Comparison of ENCODE assay signal across 8 mouse cellular contexts in the genomic region with DNA sequence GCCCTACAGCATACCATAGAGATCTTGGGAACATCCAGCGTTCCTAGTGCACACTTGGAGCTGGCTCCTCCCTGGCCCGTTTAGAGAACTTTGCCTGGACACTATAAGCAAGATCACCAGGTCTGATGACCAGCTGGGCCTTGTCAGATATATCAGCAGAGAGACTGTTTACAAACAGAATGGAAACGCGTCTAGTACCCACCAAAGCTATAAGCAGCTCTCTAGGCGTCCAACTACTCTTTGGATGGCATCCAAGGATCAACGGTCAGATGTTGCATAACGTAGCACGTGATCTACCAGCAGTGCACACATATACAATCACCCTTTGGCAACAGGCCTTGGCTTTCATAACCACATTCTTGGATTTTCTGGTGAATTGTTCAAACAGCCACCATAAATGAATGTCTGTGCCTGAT. TPM values are rescaled to one million over a fixed set of nuclear protein-coding genes. Genes with fewer than 3 reads are reported as not detected.
A peak's percentile ranks its signal among the peaks of the same experiment; 100 is the strongest.
DNase-seq lines count a peak whose midpoint lies in the region; ATAC-seq and TF ChIP-seq lines count a peak whose summit lies in the region.

No protein-coding gene starts in this region.

- DNase-seq in kidney, postnatal 14 days, result peak; percentile 90
- no peak for DNase-seq in frontal cortex, postnatal 14 days (ENCODE audit: low spot score in 2 of 2)
- DNase-seq in neural tube, embryonic 10.5 days (ENCODE audit: extremely low spot score, low spot score), result no peak

- H3K4me1 ChIP-seq in hindbrain, embryonic 16.5 days (ENCODE audit: control insufficient read depth, insufficient read depth, low read depth, low read length), result no peaks in the 10 kb centered on the region
- H3K4me1 ChIP-seq in hindbrain, embryonic 13.5 days (replicated peaks), result no peaks in the 10 kb centered on the region; the same call in 1 of the 2 replicates
- peaks cover 5% of the 10 kb centered on the region for H3K4me1 ChIP-seq in embryonic fibroblast, embryonic 13.5 days (ENCODE audit: control insufficient read depth, insufficient read depth, low read length)
- H3K4me1 ChIP-seq in midbrain, embryonic 13.5 days (replicated peaks), result peaks cover 10% of the 10 kb centered on the region

- no peak for TF ChIP-seq POLR2A in embryonic fibroblast, embryonic 13.5 days (IDR thresholded peaks at IDR 0.05; ENCODE audit: low read depth, low read length)

- no peak overlapping the region for H3K9ac ChIP-seq in hindbrain, embryonic 16.5 days (ENCODE audit: low read depth, low read length)
- H3K9ac ChIP-seq in hindbrain, embryonic 13.5 days, result no peak overlapping the region
- H3K9ac ChIP-seq in midbrain, embryonic 13.5 days (replicated peaks), result no peak overlapping the region

- H3K9me3 ChIP-seq in hindbrain, embryonic 16.5 days (ENCODE audit: control insufficient read depth, low read length), result no peaks in the 10 kb centered on the region
- no peaks in the 10 kb centered on the region for H3K9me3 ChIP-seq in hindbrain, embryonic 13.5 days
- no peaks in the 10 kb centered on the region for H3K9me3 ChIP-seq in midbrain, embryonic 13.5 days

- no peak for TF ChIP-seq CTCF in embryonic fibroblast, embryonic 13.5 days (IDR thresholded peaks at IDR 0.05; ENCODE audit: borderline replicate concordance, insufficient read depth, low read length)

- H3K36me3 ChIP-seq in hindbrain, embryonic 16.5 days (ENCODE audit: control insufficient read depth, insufficient read depth, low read length), result no peaks in the 10 kb centered on the region
- H3K36me3 ChIP-seq in hindbrain, embryonic 13.5 days, result no peaks in the 10 kb centered on the region
- no peaks in the 10 kb centered on the region for H3K36me3 ChIP-seq in midbrain, embryonic 13.5 days

- peak; percentile 24; the same call in 1 of the 2 replicates for ATAC-seq in hindbrain, embryonic 16.5 days
- ATAC-seq in hindbrain, embryonic 13.5 days (ENCODE audit: low FRiP score), result no peak
- peak; percentile 81 for ATAC-seq in megakaryocyte progenitor cell, adult 5-6 weeks (replicated peaks; ENCODE audit: poor library complexity)
- no peak for ATAC-seq in midbrain, embryonic 13.5 days

- H3K4me2 ChIP-seq in hindbrain, embryonic 16.5 days (ENCODE audit: low read length), result no peak overlapping the region
- H3K4me2 ChIP-seq in hindbrain, embryonic 13.5 days, result no peak overlapping the region
- H3K4me2 ChIP-seq in midbrain, embryonic 13.5 days (replicated peaks), result no peak overlapping the region

- 72% methylated on average over 8 of the region's 8 CpGs for WGBS in hindbrain, embryonic 16.5 days
- WGBS in hindbrain, embryonic 13.5 days, result 80% methylated on average over 8 of the region's 8 CpGs
- 85% methylated on average over 8 of the region's 8 CpGs for WGBS in midbrain, embryonic 13.5 days

- H3K27ac ChIP-seq in hindbrain, embryonic 16.5 days (ENCODE audit: low read depth, low read length), result no peak overlapping the region
- no peak overlapping the region for H3K27ac ChIP-seq in hindbrain, embryonic 13.5 days
- H3K27ac ChIP-seq in embryonic fibroblast, embryonic 13.5 days (ENCODE audit: insufficient read depth, low read length), result peak overlapping the region; percentile 39; the same call in 1 of the 2 replicates
- H3K27ac ChIP-seq in midbrain, embryonic 13.5 days, result no peak overlapping the region

- no peaks in the 10 kb centered on the region for H3K27me3 ChIP-seq in hindbrain, embryonic 16.5 days (replicated peaks; ENCODE audit: control insufficient read depth, insufficient read depth, low read length)
- H3K27me3 ChIP-seq in hindbrain, embryonic 13.5 days, result no peaks in the 10 kb centered on the region
- H3K27me3 ChIP-seq in midbrain, embryonic 13.5 days, result no peaks in the 10 kb centered on the region

- no peak overlapping the region for H3K4me3 ChIP-seq in hindbrain, embryonic 16.5 days (ENCODE audit: low read length)
- H3K4me3 ChIP-seq in hindbrain, embryonic 13.5 days, result no peak overlapping the region
- H3K4me3 ChIP-seq in embryonic fibroblast, embryonic 13.5 days (ENCODE audit: insufficient read depth, low read length), result no peak overlapping the region
- no peak overlapping the region for H3K4me3 ChIP-seq in midbrain, embryonic 13.5 days (replicated peaks)

RNA-seq across cellular contexts. Expression of a gene that starts 46.4 kb away (rescaled TPM):
- polyA plus RNA-seq in hindbrain, embryonic 16.5 days (2015; fragmentation: Nextera tagmentation; extraction: Ambion mirVana), result 37.1 and 43.8 TPM in 2 replicates
- polyA plus RNA-seq in hindbrain, embryonic 13.5 days (2015; fragmentation: Nextera tagmentation; extraction: Ambion mirVana), result 46.7 and 56.4 TPM in 2 replicates
- 56.5 and 58.3 TPM in 2 replicates for polyA plus RNA-seq in embryonic fibroblast, embryonic 13.5 days (2011; ENCODE audit: insufficient read length, low read depth, missing spikeins)
- 171 and 190 TPM in 2 replicates for total RNA-seq in megakaryocyte progenitor cell, adult 5-6 weeks (2015)
- total RNA-seq in megakaryocyte progenitor cell, adult 5-6 weeks (2017), result 37.9 and 44.2 TPM in 2 replicates
- 39.7 and 45.2 TPM in 2 replicates for polyA plus RNA-seq in midbrain, embryonic 13.5 days (2015; fragmentation: Nextera tagmentation; extraction: Ambion mirVana)

Comparison
In these comparisons a context has a peak if more than half of its experiments do, and no peak if none do; other contexts are left out.
1. ATAC-seq: peak in hindbrain, embryonic 16.5 days (single experiment) and megakaryocyte progenitor cell, adult 5-6 weeks (single experiment); none in hindbrain, embryonic 13.5 days (single experiment) and midbrain, embryonic 13.5 days (single experiment).